Mouse (Mus musculus): Measurements from ENCODE around the gene Efna4.

Efna4 gene

GRCm38 (mm10) chr3:89364631-89365030 lies 26.8 kb upstream of the Efna4 start:
- DNase-seq (ENCODE audit: low read depth, low spot score) = no peak

- DNase-seq (ENCODE audit: low read depth, low spot score) = no peak
Measured at GRCm38 (mm10) chr3:89361675-89362074, 23.8 kb upstream of the Efna4 start, which contains the start of gene Dcst2. TSS of gene Dcst2 (plus strand) at chr3:89361975.

- no peak for DNase-seq (ENCODE audit: low read depth, low spot score)
Measured at GRCm38 (mm10) chr3:89360237-89360636, 22.4 kb upstream of the Efna4 start.

GRCm38 (mm10) chr3:89359630-89360029 lies 21.8 kb upstream of the Efna4 start:
- no peak for DNase-seq (ENCODE audit: low read depth, low spot score)

GRCm38 (mm10) chr3:89356029-89356428 lies 18.2 kb upstream of the Efna4 start:
- DNase-seq (ENCODE audit: low read depth, low spot score) = no peak

GRCm38 (mm10) chr3:89355512-89355902 lies 17.7 kb upstream of the Efna4 start:
- no peak for DNase-seq (ENCODE audit: low read depth, low spot score)

GRCm38 (mm10) chr3:89354816-89355511 lies 17.1 kb upstream of the Efna4 start:
- DNase-seq (ENCODE audit: low read depth, low spot score) = peak; percentile 82

GRCm38 (mm10) chr3:89351271-89351670 lies 13.4 kb upstream of the Efna4 start:
- no peak for DNase-seq (ENCODE audit: low read depth, low spot score)

- DNase-seq (ENCODE audit: low read depth, low spot score) = peak; percentile 81
Measured at GRCm38 (mm10) chr3:89349869-89350501, 12.2 kb upstream of the Efna4 start, which contains the start of gene Adam15. TSS of gene Adam15 (minus strand) at chr3:89349996.

GRCm38 (mm10) chr3:89348911-89349868 lies 11.4 kb upstream of the Efna4 start:
- DNase-seq (ENCODE audit: low read depth, low spot score) = no peak

- DNase-seq (ENCODE audit: low read depth, low spot score) = no peak
Measured at GRCm38 (mm10) chr3:89347916-89348315, 10.1 kb upstream of the Efna4 start.

- no peak for DNase-seq (ENCODE audit: low read depth, low spot score)
Measured at GRCm38 (mm10) chr3:89346815-89347540, 9.2 kb upstream of the Efna4 start.

- no peak for DNase-seq (ENCODE audit: low read depth, low spot score)
Measured at GRCm38 (mm10) chr3:89343279-89343678, 5.5 kb upstream of the Efna4 start.

GRCm38 (mm10) chr3:89341794-89342193 lies 4.0 kb upstream of the Efna4 start:
- DNase-seq (ENCODE audit: low read depth, low spot score) = no peak

GRCm38 (mm10) chr3:89340465-89340864 lies 2.6 kb upstream of the Efna4 start:
- peak; percentile 91 for DNase-seq (ENCODE audit: low read depth, low spot score)

- peak; percentile 91 for DNase-seq (ENCODE audit: low read depth, low spot score)
Measured at GRCm38 (mm10) chr3:89339416-89339815, 1.6 kb upstream of the Efna4 start.

GRCm38 (mm10) chr3:89337062-89337720 lies 637 bp downstream of the Efna4 start:
- no peak for DNase-seq (ENCODE audit: low read depth, low spot score)

GRCm38 (mm10) chr3:89336529-89336928 lies 1.3 kb downstream of the Efna4 start:
- DNase-seq (ENCODE audit: low read depth, low spot score) = no peak

GRCm38 (mm10) chr3:89333053-89333452 lies 4.8 kb downstream of the Efna4 start:
- no peak for DNase-seq (ENCODE audit: low read depth, low spot score)

- no peak for DNase-seq (ENCODE audit: low read depth, low spot score)
Measured at GRCm38 (mm10) chr3:89332476-89332875, 5.4 kb downstream of the Efna4 start.

- no peak for DNase-seq (ENCODE audit: low read depth, low spot score)
Measured at GRCm38 (mm10) chr3:89332013-89332412, 5.8 kb downstream of the Efna4 start.
